Mouse (Mus musculus) left cerebral cortex, adult 11 months (tissue): ENCODE measurements at regions not wholly inside any gene's neighbourhood (a gene's known extent, or its start where the extent isn't known, plus 50 kb on each side); places are given as distances from the start of the nearest gene placed in this dataset.

Source experiments
- DNase-seq: peaks from one replicate; pipeline ENCODE4 v3.0.0; 2022; ENCODE audit warnings: low spot score

GRCm38 (mm10) chr19:27134360-27134759 lies 81.9 kb upstream of the Vldlr start:
- DNase-seq, result no peak

GRCm38 (mm10) chr19:27140892-27141291 lies 75.4 kb upstream of the Vldlr start:
- no peak for DNase-seq

- DNase-seq, result no peak
Measured at GRCm38 (mm10) chr19:27142181-27142580, 74.1 kb upstream of the Vldlr start.

GRCm38 (mm10) chr19:27147404-27147803 lies 68.9 kb upstream of the Vldlr start:
- no peak for DNase-seq

- DNase-seq, result no peak
Measured at GRCm38 (mm10) chr19:27148330-27148729, 68.0 kb upstream of the Vldlr start.

- no peak for DNase-seq
Measured at GRCm38 (mm10) chr19:27149567-27149966, 66.7 kb upstream of the Vldlr start.

GRCm38 (mm10) chr19:27161933-27162332 lies 54.4 kb upstream of the Vldlr start:
- no peak for DNase-seq
